Mouse (Mus musculus) liver, embryonic 14.5 days (tissue): ENCODE results near the gene Wdr81. TPM values are rescaled to one million over a fixed set of nuclear protein-coding genes. Genes with fewer than 3 reads are reported as not detected.

Experiments used
- ATAC-seq: fragments of 200-750 bp; cut with Nextera tagmentation; 2 replicates; pipeline ENCODE4 v1.8.0; 2017; ENCODE audit warnings: moderate number of reproducible peaks, mild to moderate bottlenecking, moderate library complexity; ENCODE audit not compliant: insufficient read depth
- DNase-seq, 3 experiments: peaks; one replicate each; pipeline ENCODE4 v3.0.0-alpha.2; 2012 to 2013; ENCODE audit warnings: low read depth in 3 of 3, low spot score in 3 of 3
- H3K27ac ChIP-seq: fragments of 300-500 bp; sonication (generic); 2 replicates; pipeline ENCODE4 v1.5.1; 2014; ENCODE audit warnings: moderate library complexity, mild to moderate bottlenecking, control low read depth, inconsistent platforms
- H3K27me3 ChIP-seq: fragments of 300-500 bp; sonication (generic); 2 replicates; pipeline ENCODE4 v1.6.1; 2014; ENCODE audit warnings: mild to moderate bottlenecking, low read length, moderate library complexity; ENCODE audit not compliant: control insufficient read depth, insufficient read depth
- H3K36me3 ChIP-seq: fragments of 300-500 bp; sonication (generic); replicated peaks from 2 replicates; pipeline ENCODE4 v1.6.1; 2014; ENCODE audit warnings: low read depth; ENCODE audit not compliant: control insufficient read depth, insufficient read depth
- H3K4me1 ChIP-seq, 2 experiments: fragments of 200-500 bp in 1 of 2; fragments of 300-500 bp in 1 of 2; sonication (generic) in 1 of 2; replicated peaks; 2 replicates each; pipeline ENCODE4 v1.6.1; 2012 to 2014; ENCODE audit warnings: antibody characterized with exemption in 1 of 2, inconsistent platforms in 1 of 2, low read length in 1 of 2; ENCODE audit not compliant: control insufficient read depth in 2 of 2, insufficient read depth in 2 of 2
- H3K4me2 ChIP-seq: fragments of 300-500 bp; sonication (generic); 2 replicates; pipeline ENCODE4 v1.6.1; 2014; ENCODE audit warnings: low read depth, mild to moderate bottlenecking, control low read depth, moderate library complexity
- H3K4me3 ChIP-seq, 2 experiments: fragments of 200-500 bp in 1 of 2; fragments of 300-500 bp in 1 of 2; sonication (generic) in 1 of 2; 2 replicates each; pipeline ENCODE4 v1.5.1; 2012 to 2014; ENCODE audit warnings: low read depth in 2 of 2, low read length in 2 of 2, mild to moderate bottlenecking in 2 of 2, control low read depth in 1 of 2, inconsistent platforms in 1 of 2, moderate library complexity in 1 of 2; ENCODE audit not compliant: insufficient read depth in 1 of 2
- H3K9ac ChIP-seq: fragments of 300-500 bp; sonication (generic); replicated peaks from 2 replicates; pipeline ENCODE4 v1.6.1; 2014; ENCODE audit warnings: mild to moderate bottlenecking, control low read depth, moderate library complexity
- H3K9me3 ChIP-seq: fragments of 300-500 bp; sonication (generic); 2 replicates; pipeline ENCODE4 v1.6.1; 2016; ENCODE audit warnings: low read length, mixed read lengths; ENCODE audit not compliant: control insufficient read depth
- CTCF ChIP-seq: IDR thresholded peaks from 2 replicates; pipeline ENCODE4 v1.5.1; 2016; ENCODE audit warnings: antibody characterized with exemption, low read depth, control low read depth
- EP300 ChIP-seq: IDR thresholded peaks from 2 replicates; pipeline ENCODE4 v1.6.1; 2016; ENCODE audit warnings: antibody characterized with exemption, low read depth
- WGBS: fragments of 180-500 bp; shearing (Covaris S2); extraction: QIAGEN DNeasy Blood & Tissue Kit; methylation state at CpG from one replicate; pipeline ENCODE4 v1.1.7; 2014; ENCODE audit not compliant: insufficient replicate concordance; 5-methylcytosine and 5-hydroxymethylcytosine counted together
- polyA plus RNA-seq, 2 experiments: library from polyadenylated mRNA; depleted of rRNA in 1 of 2; stranded (reverse) in 1 of 2; unstranded in 1 of 2; fragments of >200 nt; fragmentation: Nextera tagmentation in 1 of 2; extraction: Ambion mirVana in 1 of 2; gene quantifications; 2 replicates each; pipeline versions ENCODE4 v1.2.1 to v1.2.3; 2012 to 2014

Gene Wdr81
- polyA plus RNA-seq, 2 experiments, result 14.6 to 15.3 TPM

DNA sequence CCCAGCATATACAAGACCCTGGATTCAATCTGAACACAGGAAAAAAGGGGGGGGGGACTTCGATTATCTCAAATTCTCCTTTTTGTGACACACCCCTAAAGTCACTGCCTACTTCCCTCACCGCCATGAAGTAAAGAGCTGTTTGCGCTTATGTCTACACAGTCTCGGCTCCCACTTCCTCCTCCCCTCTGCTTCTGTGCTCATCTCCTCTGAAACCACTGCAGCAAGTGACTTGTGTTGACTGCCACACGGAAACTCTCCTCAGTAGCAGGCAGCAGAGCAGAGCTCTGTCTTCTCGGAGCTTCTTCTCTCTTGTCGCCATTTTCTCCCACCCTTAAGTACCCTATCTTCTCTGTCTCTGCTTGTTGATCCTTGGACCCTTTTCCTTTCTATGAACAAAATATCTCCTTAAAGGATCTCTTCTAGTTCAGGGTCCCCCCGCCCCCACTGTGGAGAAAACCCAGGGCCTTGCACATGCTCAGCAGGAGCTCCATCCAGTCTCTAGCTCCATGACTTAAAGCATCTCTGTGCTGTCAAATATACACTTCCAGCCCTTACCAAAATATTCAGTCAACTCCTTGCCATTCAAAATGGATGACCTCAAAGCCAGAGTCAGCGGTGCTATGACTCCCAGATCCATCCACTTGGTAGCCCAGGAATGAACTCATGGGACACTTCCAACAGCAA is 25.4 kb downstream of the Wdr81 start:
- ATAC-seq (no peak), DNase-seq (no peak)
- no peak overlapping the region; the same call in 1 of the 2 replicates for H3K9ac ChIP-seq
- no peak overlapping the region for H3K4me3 ChIP-seq
- H3K4me1 ChIP-seq, result peaks cover 0 to 7% of the 10 kb centered on the region in 2 experiments; a peak in 2 of 4 replicates
- H3K36me3 ChIP-seq, result peaks cover 2% of the 10 kb centered on the region; the same call in 1 of the 2 replicates
- no peak overlapping the region for H3K27ac ChIP-seq
- H3K27me3 ChIP-seq, result no peaks in the 10 kb centered on the region
- WGBS, result 30% methylated on average over 9 of the region's 9 CpGs
- H3K9me3 ChIP-seq, result peaks cover under 1% of the 10 kb centered on the region; the same call in 1 of the 2 replicates
- no peak for TF ChIP-seq CTCF
- no peak for TF ChIP-seq EP300
- H3K4me2 ChIP-seq, result no peak overlapping the region; the same call in 1 of the 2 replicates

DNA sequence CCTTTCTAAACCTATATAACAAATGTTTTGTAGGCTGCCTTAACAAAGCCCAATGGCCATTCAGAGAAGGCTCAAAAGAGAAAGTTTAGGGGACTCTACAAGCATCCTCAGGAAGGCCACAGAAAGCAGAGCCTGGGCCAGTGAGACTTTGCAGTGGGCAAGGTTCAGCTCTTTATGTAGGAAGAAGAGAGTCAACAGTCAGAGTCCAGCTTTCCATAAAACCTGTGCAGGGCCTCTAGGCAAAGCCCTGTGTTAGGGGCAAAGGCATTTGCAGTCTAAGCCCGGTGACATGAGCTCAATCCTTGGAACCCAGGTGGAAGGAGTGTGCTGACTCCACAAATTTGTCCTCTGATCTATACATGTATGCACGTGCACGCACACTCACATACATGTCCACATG is 30.1 kb downstream of the Wdr81 start:
- H3K27me3 ChIP-seq, result no peaks in the 10 kb centered on the region; the same call in 1 of the 2 replicates
- ATAC-seq (no peak), DNase-seq (no peak)
- H3K9ac ChIP-seq, result no peak overlapping the region
- H3K36me3 ChIP-seq, result no peaks in the 10 kb centered on the region
- peaks cover 0 to 8% of the 10 kb centered on the region in 2 experiments; a peak in 2 of 4 replicates for H3K4me1 ChIP-seq
- no peak overlapping the region for H3K27ac ChIP-seq
- 72% methylated on average over 3 of the region's 3 CpGs for WGBS
- TF ChIP-seq EP300, result no peak
- no peak for TF ChIP-seq CTCF
- no peaks in the 10 kb centered on the region for H3K9me3 ChIP-seq
- no peak overlapping the region for H3K4me3 ChIP-seq
- H3K4me2 ChIP-seq, result no peak overlapping the region

DNA sequence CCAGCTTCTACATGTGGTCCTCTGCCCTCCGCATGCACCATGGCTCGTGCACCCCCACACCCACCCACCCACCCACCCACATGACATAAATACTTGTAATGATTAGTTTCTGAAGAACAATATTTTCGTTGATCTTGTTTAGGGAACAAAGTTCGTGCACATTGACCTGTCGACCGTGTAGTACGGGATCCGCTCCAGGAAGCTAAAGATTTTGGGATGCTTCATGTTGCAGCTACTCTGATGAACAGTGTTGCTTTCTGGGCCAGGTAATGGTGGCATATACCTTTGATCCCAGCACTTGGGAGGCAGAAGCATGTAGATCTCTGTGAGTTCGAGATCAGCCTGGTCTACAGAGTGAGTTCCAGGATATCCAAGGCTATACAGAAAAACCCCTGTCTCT is 30.5 kb downstream of the Wdr81 start:
- no peak overlapping the region for H3K4me3 ChIP-seq
- no peak for TF ChIP-seq CTCF
- no peak for TF ChIP-seq EP300
- H3K27me3 ChIP-seq, result no peaks in the 10 kb centered on the region; the same call in 1 of the 2 replicates
- ATAC-seq (no peak), DNase-seq (no peak)
- WGBS, result 64% methylated on average over 9 of the region's 9 CpGs
- H3K9ac ChIP-seq, result no peak overlapping the region
- no peak overlapping the region for H3K27ac ChIP-seq
- no peak overlapping the region for H3K4me2 ChIP-seq
- H3K9me3 ChIP-seq, result no peaks in the 10 kb centered on the region
- no peaks in the 10 kb centered on the region for H3K36me3 ChIP-seq
- peaks cover 0 to 7% of the 10 kb centered on the region in 2 experiments; a peak in 2 of 4 replicates for H3K4me1 ChIP-seq

DNA sequence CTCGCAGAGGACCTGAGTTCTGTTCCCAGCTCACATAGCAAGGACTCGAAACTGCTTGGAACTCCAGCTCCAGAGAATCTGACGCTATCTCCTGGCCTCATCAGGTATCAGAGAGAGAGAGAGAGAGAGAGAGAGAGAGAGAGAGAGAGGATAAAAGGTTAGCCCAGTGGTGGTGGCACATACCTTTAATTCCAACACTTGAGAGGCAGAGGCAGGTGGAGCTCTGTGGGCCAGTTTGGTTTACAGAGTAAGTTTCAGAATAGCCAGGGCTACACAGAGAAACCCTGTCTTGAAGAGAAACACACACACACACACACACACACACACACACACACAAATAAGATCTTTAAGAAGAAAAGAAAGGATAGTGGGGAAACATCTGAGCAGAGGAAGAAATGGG is 31.4 kb downstream of the Wdr81 start:
- Histone ChIP-seq H3K9me3 (no peaks in the 10 kb centered on the region), H3K4me1 (peaks cover 0 to 6% of the 10 kb centered on the region in 2 experiments; a peak in 2 of 4 replicates), H3K4me3 (no peak overlapping the region), H3K9ac (no peak overlapping the region), H3K4me2 (no peak overlapping the region), H3K36me3 (no peaks in the 10 kb centered on the region), H3K27ac (no peak overlapping the region), H3K27me3 (no peaks in the 10 kb centered on the region; the same call in 1 of the 2 replicates)
- ATAC-seq, result no peak
- TF ChIP-seq EP300 (no peak), CTCF (no peak)
- no peak for DNase-seq
- 58% methylated on average over 3 of the region's 3 CpGs for WGBS

DNA sequence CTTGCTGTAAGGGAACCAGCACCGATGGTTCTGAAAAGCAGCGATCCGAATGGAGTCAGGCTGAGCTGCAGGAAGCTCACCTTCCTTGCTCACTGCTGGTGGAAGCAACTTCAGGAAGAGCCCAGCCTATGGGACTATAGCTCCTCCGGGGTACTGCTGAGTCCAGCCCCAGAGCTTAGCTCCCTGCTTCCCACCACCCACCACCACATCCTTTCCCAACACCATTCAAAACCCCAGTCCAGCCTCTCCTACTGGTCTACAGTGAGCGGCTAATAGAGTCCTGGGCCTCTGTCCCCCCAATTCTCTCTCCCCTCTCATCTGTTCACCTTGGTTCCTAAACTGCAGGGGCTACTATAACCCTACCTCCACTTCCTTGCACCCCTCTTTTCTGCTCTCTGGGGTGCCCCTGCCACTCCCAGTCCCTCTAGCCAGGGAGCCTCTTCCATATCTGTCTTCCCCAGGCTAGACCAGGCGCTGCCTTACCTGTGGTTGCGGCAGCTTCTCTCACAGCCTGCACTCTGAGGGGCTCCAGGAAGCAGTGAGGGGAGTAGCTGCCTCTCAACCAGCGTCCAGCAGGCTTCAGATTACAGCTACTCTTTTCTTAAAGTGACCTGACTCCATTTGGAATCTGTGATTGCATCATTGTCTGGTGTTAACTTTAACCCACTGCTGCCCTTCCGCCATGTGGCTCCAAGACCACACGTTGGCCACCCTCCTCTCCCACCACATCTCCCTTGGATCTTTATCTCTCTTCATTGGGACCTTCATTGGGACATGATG is 32.3 kb downstream of the Wdr81 start, which contains the start of gene Serpinf1:
Gene Serpinf1 (minus strand): TSS at position 689 of the 780 bp plus-strand sequence.
- Histone ChIP-seq H3K36me3 (no peaks in the 10 kb centered on the region), H3K9me3 (no peaks in the 10 kb centered on the region), H3K27me3 (no peaks in the 10 kb centered on the region; the same call in 1 of the 2 replicates), H3K4me3 (peak within 1 kb of the TSS; percentile 45 to 47), H3K27ac (no peak within 1 kb of the TSS), H3K4me1 (peaks cover 0 to 6% of the 10 kb centered on the region in 2 experiments; a peak in 2 of 4 replicates), H3K4me2 (peak within 1 kb of the TSS; percentile 45), H3K9ac (peak within 1 kb of the TSS; percentile 6; the same call in 1 of the 2 replicates)
- ATAC-seq, result peak; percentile 20; the same call in 1 of the 2 replicates
- TF ChIP-seq CTCF (no peak), EP300 (no peak)
- 29% methylated on average over 10 of the region's 10 CpGs for WGBS
- DNase-seq, result no peak
